Mouse (Mus musculus) telencephalon, adult 2 months (tissue): Measurements from ENCODE around the gene Bbs7.
A peak's percentile ranks its signal among the peaks of the same experiment; 100 is the strongest.

Source experiments
- DNase-seq: peaks from one replicate; pipeline ENCODE4 v3.0.0-alpha.2; 2011; ENCODE audit warnings: low read depth, low spot score

The Bbs7 gene

GRCm38 (mm10) chr3:36551851-36552384 is 61.4 kb downstream of the Bbs7 start:
- DNase-seq = peak; percentile 45

DNA sequence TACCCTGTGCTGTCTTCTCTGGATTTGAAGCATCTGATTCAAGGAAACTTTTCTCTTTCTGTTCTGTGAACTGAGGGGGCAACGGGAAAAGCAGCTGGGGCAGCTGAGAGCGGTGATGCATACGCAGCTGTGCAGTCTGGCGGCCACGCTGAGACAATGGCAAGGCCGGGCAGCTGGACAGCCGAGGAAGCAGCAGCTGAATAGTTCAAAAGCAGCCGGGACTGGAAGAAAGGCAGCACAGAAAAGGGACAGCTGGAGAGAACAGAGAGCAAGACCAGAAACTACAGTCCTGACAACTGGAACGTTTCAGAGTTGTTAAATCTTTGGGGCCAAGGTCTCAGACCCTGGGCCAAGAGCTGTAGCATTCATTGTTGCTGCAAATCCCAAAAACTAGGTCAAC is 61.9 kb downstream of the Bbs7 start:
- DNase-seq = no peak

DNA sequence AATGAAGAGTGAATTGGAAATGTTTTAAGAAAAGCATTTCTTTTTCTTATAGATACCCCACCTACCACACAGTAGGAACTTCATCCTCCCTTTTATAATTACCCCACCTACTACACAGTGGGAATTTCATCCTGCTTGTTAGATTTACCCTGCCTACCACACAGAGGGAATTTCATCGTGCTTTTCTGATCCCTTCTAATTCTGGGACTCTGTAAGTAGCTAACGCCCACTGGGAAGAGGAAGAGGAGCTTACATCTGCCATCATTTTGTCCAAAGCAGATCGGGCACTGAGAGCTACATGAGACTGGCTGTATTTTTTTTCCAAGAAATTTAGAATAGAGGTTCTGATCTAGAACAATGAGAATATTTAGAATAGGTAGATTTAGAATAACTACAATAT is 68.3 kb downstream of the Bbs7 start:
- no peak for DNase-seq

GRCm38 (mm10) chr3:36541399-36541798 is 71.9 kb downstream of the Bbs7 start:
- no peak for DNase-seq

DNA sequence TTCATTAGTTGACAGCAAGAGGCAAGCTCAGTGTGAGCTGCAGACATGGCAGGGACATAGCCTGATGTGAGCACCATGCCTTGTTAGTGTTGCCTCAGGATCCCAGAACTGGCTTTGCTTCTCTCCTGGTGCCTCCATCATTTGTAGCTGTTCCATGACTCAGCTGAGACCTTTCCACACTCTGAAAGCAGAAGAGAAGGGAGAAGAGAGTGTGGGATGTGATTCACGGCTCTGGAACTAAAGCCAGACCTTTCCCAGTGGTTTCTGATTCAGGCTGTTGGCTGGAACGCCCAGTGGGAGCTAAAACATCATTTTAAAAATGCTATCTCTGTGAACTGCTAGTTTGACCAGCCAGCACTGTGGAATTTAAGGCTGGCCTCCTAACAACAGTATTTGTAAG is 72.5 kb downstream of the Bbs7 start:
- no peak for DNase-seq

- DNase-seq = no peak
These were observed 75.4 kb downstream of the Bbs7 start for GRCm38 (mm10) chr3:36537701-36538470.

DNA sequence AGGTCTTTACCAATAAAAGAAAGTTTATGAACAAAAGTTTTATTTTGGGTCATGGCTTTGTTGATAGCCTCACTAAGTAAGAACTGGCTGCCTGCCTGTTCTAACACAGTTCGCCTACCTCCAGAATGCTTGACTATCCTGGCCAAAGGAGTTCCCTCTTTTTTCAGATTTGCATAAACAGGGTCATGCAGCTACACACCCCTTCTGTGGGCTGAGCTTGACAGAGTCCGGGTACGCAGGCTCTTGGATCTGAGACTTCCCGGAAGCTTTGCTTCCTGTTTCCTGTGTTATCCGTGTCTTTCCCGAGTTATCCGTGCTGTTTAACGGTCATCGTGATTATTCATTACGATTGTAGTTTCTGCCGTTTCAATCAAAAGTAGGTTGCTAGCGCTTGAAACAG is 77.2 kb downstream of the Bbs7 start:
- DNase-seq = no peak

DNA sequence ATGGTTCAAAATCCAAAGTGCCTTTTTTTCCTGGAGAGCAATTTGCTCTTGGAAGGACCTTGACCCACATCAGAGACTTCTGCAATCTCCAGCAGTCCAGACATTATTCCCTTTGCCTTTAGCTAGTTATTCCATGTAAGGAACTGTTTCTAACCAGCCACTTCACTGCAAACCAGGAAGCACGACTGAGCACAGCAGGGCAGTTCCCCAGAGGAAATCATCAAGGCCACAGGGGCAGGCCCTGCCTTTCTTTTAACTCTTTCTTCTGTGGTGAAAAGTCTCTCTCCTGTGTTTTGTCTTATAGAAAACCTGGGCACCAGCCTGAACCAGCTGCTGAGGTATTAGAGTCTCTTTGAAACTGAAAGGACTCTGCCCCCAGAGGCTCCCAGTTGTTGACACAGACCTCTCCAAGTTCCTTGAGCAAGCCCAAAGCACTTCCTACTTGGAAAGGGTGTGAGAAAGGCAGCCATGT is 80.0 kb downstream of the Bbs7 start:
- no peak for DNase-seq

DNA sequence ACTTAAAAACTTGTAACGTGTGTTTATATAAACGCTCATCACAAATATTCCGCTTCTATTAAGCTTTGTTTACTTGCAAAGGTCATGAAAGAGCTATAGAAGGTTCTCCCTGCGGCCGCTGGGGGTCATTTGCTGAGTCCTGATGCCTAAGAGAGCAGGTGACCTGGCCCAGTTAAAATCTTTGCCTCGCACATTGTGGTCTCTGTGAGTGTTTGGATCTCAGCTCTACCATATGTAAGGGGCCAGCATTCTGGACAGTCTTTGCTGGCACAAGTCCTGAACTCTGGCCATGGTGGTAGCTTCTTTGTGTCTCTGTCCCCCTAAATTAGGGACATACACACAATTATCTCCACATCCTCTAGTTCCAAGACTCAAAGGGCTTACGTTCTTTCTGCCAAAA is 80.5 kb downstream of the Bbs7 start:
- no peak for DNase-seq

GRCm38 (mm10) chr3:36531979-36532542 is 81.2 kb downstream of the Bbs7 start:
- no peak for DNase-seq

DNA sequence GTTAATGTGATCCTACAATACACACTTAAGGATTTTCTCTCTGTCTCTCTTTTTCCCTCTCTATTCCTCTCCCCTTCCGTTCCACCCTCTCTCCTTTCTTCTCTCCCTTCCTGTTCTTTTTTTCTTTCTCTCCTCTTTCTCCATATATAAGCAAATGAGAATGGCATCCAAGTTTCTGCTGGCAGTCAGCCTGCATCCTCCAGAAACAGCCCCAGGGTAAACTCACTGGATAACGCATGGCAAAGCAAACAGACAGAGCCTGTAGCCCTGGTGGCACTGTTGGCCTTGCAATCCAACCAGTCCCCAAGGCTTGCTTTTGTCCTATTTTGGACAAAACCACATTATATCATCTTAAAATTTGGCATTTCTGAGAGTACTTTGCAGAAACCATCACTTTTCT is 82.0 kb downstream of the Bbs7 start:
- DNase-seq = no peak

DNA sequence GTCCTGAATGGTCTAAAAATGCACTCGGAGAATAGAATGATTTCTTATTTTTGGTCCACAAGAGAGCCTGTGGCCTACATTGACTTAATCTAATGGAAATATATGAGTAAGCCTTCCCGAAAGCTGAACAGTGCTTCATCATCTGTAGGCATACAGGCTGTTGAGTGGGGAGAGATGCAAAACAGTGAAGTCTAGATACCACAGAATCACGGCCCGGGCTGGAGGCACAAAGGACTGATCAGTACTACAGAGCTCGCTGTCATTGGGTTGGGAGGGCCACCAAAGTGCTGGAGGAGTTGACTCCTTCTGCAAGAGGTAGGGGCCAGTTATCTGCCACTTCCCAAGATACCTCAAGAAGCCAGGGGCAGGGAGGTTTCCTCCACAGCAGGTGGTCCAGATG is 82.5 kb downstream of the Bbs7 start:
- DNase-seq = no peak

DNA sequence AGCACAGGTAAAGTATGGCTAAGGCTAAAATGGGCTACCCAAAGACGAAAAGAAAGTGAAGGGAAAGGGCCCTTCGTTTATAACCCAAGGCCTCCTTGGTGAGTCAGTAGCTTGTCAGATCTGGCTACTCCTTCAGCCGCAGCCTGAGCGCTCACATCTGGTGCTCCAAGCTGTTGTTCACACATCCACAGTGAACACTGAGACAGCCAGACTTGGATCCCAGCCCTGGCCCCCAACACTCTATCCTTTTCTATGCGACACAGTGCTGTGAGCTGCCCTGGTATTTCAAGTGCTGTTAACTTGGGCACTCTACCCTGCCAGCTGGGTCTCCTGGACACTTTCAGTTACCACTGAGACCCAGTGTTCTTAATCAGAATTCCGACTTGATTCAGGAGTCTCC is 82.9 kb downstream of the Bbs7 start:
- DNase-seq = peak; percentile 80

DNA sequence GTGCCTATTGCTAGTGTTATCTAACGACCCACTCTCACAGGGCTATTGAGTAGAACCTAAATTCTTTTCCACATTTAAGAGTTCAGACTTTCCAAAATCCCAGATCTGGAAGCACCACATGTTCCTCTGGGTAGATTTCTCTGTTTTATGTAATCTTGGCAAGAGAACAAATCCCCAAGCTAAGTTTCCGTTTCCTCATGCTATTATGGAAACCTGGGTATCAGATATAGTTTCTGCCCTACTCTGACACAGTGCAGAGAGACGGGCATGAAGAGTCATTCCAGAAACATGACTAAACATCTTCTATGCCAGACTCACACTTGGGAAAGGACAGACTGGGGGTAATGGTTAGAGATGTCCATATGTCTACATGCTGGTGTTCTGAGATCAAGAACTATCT is 88.8 kb downstream of the Bbs7 start:
- DNase-seq = peak; percentile 47
